Mouse (Mus musculus) thymus, adult 2 months (tissue): Measurements from ENCODE around the gene Trcg1. TPM values are rescaled to one million over a fixed set of nuclear protein-coding genes. Genes with fewer than 3 reads are reported as not detected.
A peak's percentile ranks its signal among the peaks of the same experiment; 100 is the strongest.

ENCODE experiments used
- DNase-seq: peaks from one replicate; pipeline ENCODE4 v3.0.0; 2021
- H3K27ac ChIP-seq: fragments of 200-500 bp; 2 replicates; pipeline ENCODE4 v1.5.1; 2012; ENCODE audit warnings: low read length, control low read depth; ENCODE audit not compliant: control insufficient read depth, insufficient read depth
- H3K27me3 ChIP-seq: fragments of 200-500 bp; 2 replicates; pipeline ENCODE4 v1.6.1; 2012; ENCODE audit warnings: mild to moderate bottlenecking, low read length, moderate library complexity, mixed read lengths; ENCODE audit not compliant: control insufficient read depth, insufficient read depth
- H3K36me3 ChIP-seq: fragments of 200-500 bp; 2 replicates; pipeline ENCODE4 v1.6.1; 2012; ENCODE audit warnings: mild to moderate bottlenecking, low read length, moderate library complexity; ENCODE audit not compliant: control insufficient read depth, insufficient read depth
- H3K4me1 ChIP-seq: fragments of 200-500 bp; replicated peaks from 2 replicates; pipeline ENCODE4 v1.6.1; 2012; ENCODE audit warnings: low read length; ENCODE audit not compliant: control insufficient read depth, insufficient read depth
- H3K4me3 ChIP-seq: fragments of 200-500 bp; 2 replicates; pipeline ENCODE4 v1.5.1; 2012; ENCODE audit warnings: mild to moderate bottlenecking, low read length, control low read depth, moderate library complexity; ENCODE audit not compliant: control insufficient read depth, insufficient read depth
- CTCF ChIP-seq: fragments of 200-500 bp; IDR thresholded peaks from 2 replicates; pipeline ENCODE4 v1.5.1; 2012; ENCODE audit warnings: mild to moderate bottlenecking, control low read depth, low read length, moderate library complexity, borderline replicate concordance; ENCODE audit not compliant: control insufficient read depth, poor library complexity, insufficient read depth; ENCODE audit errors: extremely low read depth
- POLR2A ChIP-seq: fragments of 200-500 bp; IDR thresholded peaks from 2 replicates; pipeline ENCODE4 v1.6.1; 2012; ENCODE audit warnings: mild to moderate bottlenecking, low read length, control low read depth, moderate library complexity; ENCODE audit not compliant: control insufficient read depth, poor library complexity, insufficient read depth; ENCODE audit errors: extremely low read depth
- WGBS: fragments of 180-500 bp; shearing (Covaris S2); methylation state at CpG from one replicate; pipeline ENCODE4 v1.1.7; 2018; 5-methylcytosine and 5-hydroxymethylcytosine counted together
- polyA plus RNA-seq: library from polyadenylated mRNA; depleted of rRNA; stranded (reverse); fragments of >200 nt; gene quantifications from 2 replicates; pipeline ENCODE4 v1.2.3, GENCODE M21; 2012

Gene Trcg1
- polyA plus RNA-seq, 1 experiment = 0.03 TPM

DNA sequence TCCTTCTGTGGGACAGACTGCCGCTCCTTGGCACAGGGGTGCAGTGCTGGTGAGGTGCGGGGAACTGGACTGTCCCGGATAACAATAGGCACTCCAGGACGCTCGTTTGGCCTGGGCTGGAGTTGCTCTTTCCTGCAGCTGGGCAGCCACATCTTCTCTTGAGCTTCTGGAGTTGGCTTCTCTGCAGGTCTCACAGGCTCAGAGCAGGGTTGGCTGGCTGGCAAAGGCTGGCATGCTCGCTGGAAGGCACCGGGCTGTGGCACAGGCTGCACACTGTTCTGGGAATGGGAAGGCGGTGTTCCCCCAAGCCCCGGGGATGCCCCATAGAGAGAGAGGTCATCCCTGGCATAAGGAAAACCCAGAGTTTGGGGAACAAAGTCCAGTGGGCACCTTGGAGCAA, 21.3 kb downstream of the Trcg1 start:
- Histone ChIP-seq H3K36me3 (peaks cover 58% of the 10 kb centered on the region), H3K27me3 (no peaks in the 10 kb centered on the region), H3K27ac (no peak overlapping the region), H3K4me1 (peaks cover 13% of the 10 kb centered on the region), H3K4me3 (no peak overlapping the region)
- no peak for DNase-seq
- WGBS = 97% methylated on average over 9 of the region's 9 CpGs
- TF ChIP-seq POLR2A (no peak), CTCF (no peak)

DNA sequence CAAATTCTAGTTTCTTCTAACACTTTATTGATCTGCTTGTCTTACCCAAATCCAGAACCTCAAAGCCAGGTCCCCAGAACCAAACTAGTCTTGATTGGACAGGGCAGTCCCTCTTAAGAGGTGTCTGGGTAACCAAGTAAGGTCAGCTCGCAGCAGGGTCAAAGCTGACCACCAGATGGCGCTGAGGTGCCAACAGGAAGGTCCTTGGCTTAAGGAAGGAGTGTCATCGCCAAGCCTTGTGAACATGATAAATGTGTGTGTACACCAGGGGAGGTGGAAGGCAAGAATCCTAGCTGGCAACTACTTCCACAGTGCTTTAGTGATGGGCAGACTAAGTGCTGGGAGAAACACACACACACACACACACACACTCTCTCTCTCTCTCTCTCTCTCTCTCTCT, 23.4 kb downstream of the Trcg1 start:
- Histone ChIP-seq H3K4me3 (no peak overlapping the region), H3K4me1 (peaks cover 20% of the 10 kb centered on the region), H3K27ac (no peak overlapping the region), H3K36me3 (peaks cover 37% of the 10 kb centered on the region), H3K27me3 (no peaks in the 10 kb centered on the region)
- 5% methylated on average over 3 of the region's 3 CpGs for WGBS
- no peak for TF ChIP-seq POLR2A
- peak; percentile 88; the same call in 1 of the 2 replicates for TF ChIP-seq CTCF
- DNase-seq = peak; percentile 91

GRCm38 (mm10) chr9:57260940-57261339, 24.6 kb downstream of the Trcg1 start:
- no peaks in the 10 kb centered on the region for H3K27me3 ChIP-seq
- 8% methylated on average over 12 of the region's 12 CpGs for WGBS
- peaks cover 20% of the 10 kb centered on the region for H3K4me1 ChIP-seq
- TF ChIP-seq POLR2A (no peak), CTCF (no peak)
- peaks cover 26% of the 10 kb centered on the region for H3K36me3 ChIP-seq
- DNase-seq = peak; percentile 35
- peak overlapping the region; percentile 95 for H3K4me3 ChIP-seq
- H3K27ac ChIP-seq = no peak overlapping the region; the same call in 1 of the 2 replicates

DNA sequence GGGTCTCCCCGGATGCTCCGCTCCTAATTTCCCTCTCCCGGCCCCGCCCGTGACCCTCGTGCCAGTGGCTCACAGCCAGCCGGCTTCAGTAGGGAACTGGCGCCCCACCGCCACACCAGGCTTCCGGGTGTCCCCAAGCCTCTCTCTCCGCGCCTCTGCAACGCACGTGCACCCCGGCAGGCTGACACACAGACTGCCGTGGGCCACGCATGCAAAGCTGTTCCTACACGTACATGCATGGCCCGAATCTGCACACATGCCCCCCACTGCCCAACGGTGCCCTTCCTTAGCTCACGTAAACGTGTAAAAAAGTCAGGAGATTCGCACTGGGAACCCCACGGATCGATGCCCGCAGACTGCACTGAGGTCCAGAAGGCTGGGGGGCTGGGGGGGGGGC, 25.2 kb downstream of the Trcg1 start:
- DNase-seq = peak; percentile 77
- H3K4me3 ChIP-seq = peak overlapping the region; percentile 95
- no peak for TF ChIP-seq CTCF
- no peak for TF ChIP-seq POLR2A
- no peak overlapping the region; the same call in 1 of the 2 replicates for H3K27ac ChIP-seq
- WGBS = under 1% methylated on average over 26 of the region's 26 CpGs
- H3K27me3 ChIP-seq = no peaks in the 10 kb centered on the region
- peaks cover 21% of the 10 kb centered on the region for H3K36me3 ChIP-seq
- peaks cover 20% of the 10 kb centered on the region for H3K4me1 ChIP-seq

- under 1% methylated on average over 87 of the region's 87 CpGs for WGBS
- H3K4me1 ChIP-seq = peaks cover 20% of the 10 kb centered on the region
- peak; percentile 85 for DNase-seq
Observed at GRCm38 (mm10) chr9:57261913-57262794, 25.8 kb downstream of the Trcg1 start, which contains the start of gene 1700017B05Rik. Gene 1700017B05Rik (minus strand): TSS chr9:57262612.

DNA sequence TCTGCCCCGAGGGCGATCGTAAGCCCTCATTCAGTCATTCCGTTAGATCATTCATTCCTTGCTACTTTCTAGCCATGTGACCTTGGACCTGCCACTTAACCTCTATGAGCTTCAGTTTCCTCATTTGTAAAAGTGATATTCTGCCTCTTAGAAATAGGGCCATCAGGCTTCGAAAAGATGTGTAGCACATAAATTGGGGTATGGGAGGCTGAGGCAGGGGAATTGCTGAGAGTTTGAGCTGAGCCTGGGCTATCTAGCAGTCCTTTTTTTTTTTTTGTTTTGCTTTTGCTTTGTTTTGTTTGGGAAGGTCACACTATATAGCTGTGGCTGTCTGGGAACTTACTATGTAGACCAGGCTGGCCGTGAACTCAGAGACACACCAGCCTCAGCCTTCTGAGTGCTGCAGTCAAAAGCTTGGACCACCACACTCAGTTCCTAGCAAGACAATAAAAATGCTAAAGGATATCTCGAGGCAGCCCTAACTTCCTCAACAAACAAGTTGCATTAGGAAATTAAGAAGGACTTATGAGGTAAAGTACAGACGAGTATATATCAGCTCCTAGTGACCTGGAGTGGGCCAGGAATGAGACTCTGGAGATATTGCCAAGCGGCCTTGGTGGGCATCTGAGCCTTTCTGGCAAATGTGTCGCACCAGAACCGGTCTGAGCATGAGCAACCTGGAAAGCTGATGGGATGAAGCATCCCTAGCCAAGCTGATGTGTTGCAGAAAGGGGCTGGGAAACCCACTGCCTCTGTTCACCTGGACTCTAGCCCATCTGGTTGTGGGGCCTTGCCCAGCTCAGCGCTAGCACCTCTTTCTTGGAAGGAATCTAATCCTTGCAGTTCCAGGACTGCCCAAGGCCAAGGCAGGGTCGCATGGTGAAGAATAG, 26.7 kb downstream of the Trcg1 start:
- TF ChIP-seq POLR2A (no peak), CTCF (no peak)
- H3K27me3 ChIP-seq = no peaks in the 10 kb centered on the region
- peaks cover 21% of the 10 kb centered on the region for H3K4me1 ChIP-seq
- H3K36me3 ChIP-seq = peaks cover 6% of the 10 kb centered on the region
- 51% methylated on average over 13 of the region's 13 CpGs for WGBS
- peak overlapping the region; percentile 16; the same call in 1 of the 2 replicates for H3K27ac ChIP-seq
- DNase-seq = no peak
- H3K4me3 ChIP-seq = peak overlapping the region; percentile 95

More at GRCm38 (mm10) chr9:57261913-57262794, 25.8 kb downstream of the Trcg1 start, which contains the start of gene 1700017B05Rik:
- H3K36me3 ChIP-seq = peaks cover 15% of the 10 kb centered on the region
- H3K4me3 ChIP-seq = peak within 1 kb of the TSS; percentile 95
- TF ChIP-seq POLR2A = peak; percentile 85; the same call in 1 of the 2 replicates
- peak; percentile 95 for TF ChIP-seq CTCF
- peak within 1 kb of the TSS; percentile 48; the same call in 1 of the 2 replicates for H3K27ac ChIP-seq
- no peaks in the 10 kb centered on the region for H3K27me3 ChIP-seq
